Mouse (Mus musculus): ENCODE measurements around the gene Gys2.
"Not testable (repeated sequence)": the region's sequence is repeated elsewhere in the genome, so short reads cannot be mapped to it uniquely, and the experiment has no call there.

Gene Gys2

DNA sequence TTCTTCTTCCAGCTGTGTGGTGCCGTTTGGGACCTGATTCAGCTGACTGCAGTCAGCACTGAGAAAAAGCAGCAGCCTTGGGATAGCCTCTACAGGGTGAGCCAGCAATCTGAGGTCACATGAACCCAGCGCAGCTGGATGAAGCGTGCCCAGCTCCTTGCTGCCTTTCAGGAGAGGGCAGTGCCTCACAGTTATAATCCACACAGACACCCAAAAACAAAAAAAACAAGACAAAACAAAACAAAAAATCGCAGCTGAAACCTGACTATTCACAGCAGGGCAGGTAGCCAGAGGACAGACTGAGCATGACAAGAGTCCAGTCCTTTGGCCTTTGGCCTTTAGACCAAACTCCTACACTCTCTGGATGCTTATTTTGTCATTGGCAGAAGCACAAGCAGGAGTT, at the start of gene Gys2:
TSS of gene Gys2 (minus strand) at position 309 of the 403 bp plus-strand sequence.
- no peak for DNase-seq (ENCODE audit: low spot score in 2 of 2)

- DNase-seq (ENCODE audit: low spot score in 2 of 2), result no peak
Measured at GRCm38 (mm10) chr6:142521591-142522110, 48.7 kb upstream of the Gys2 start.

- no peak for DNase-seq (ENCODE audit: low spot score in 2 of 2)
Measured at GRCm38 (mm10) chr6:142519110-142519509, 46.2 kb upstream of the Gys2 start.

DNA sequence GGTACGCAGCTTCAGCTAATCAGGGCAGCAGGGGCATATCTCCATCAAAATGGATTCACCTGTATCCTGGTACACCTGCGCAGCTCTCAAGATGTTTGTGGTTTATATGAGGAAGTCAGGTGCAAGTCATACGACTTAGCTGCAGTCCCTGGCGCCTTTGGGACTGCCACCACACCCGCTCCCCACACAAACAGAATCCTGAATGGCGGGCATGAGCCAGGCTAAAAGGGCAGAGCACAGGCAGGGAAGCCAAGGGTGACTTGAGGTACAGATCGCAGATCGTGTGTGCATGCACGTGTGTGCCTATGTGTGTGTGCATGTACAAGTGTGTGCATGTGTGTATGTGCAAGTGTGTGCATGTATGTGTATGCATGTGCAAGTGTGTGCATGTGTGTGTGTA, 42.5 kb upstream of the Gys2 start:
- DNase-seq (ENCODE audit: low spot score in 2 of 2), result not testable (repeated sequence)

DNA sequence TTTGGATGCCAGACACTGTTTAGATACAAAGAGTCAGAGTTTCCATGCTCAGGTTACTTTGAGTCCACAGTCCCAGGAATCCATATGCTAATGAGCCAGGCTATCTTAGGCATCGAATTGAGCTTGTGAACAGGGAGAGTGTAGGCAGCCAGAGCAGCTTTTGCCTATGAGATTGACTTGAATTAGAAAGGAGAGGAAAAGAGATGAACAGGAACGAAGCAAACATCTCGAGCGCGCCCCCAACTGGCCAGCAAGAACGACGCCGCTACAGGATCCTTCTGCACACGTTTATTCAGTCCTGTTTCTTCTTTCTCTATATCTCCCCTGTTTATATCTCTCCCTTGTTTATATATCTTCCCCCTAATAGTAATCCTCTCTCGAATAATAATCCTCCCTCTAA, 42.0 kb upstream of the Gys2 start:
- peak; percentile 69 to 71 for DNase-seq (ENCODE audit: low spot score in 2 of 2)

DNA sequence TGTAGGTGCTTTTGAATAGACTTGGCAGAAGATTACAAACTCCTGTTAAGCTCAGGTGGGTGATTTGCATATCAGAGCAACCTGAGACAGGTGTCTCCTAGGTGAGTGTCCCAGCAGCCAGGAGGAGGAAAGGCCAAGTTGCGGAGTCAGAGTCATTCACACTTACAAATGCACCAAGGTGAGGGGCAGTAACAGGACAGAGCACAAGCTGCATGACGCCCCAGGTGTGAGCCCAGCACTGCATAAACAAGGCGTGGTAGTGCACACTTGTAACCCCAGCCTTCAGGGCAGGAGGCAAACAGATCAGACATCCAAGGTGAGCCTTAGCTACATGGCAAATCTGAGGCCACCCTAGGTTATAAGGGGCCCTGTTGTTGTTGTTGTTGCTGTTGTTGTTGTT, 40.0 kb upstream of the Gys2 start:
- no peak for DNase-seq (ENCODE audit: low spot score in 2 of 2)

DNA sequence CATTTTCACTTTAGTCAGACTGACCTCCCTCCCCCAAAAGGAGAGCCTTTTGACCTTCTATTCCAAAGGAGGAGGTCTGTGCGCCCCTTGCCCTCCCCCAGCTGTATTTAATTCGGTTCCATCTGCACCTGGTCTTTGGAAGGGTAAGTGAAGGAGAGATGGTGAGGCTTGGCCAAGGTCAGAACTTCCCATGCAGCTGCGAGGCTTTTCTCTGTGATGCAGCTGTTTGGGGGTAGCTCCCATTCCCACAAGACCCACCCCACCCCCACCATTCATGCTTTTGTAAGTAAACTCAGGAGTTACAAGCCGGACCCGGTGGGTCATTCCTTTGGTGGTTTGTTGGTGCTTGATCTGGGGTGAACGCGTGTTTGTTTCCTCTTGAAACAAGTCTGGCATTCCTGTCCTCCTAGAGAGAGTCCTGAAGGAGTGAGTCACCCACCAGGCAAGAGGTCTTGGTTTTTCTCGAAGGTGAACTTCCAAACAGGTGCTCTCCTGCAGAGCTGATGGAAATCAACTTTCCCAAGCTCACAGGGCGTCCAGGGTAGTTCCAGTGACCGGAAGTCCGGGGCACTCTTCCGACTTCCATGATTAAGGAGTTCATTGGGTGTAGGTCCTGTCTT, 38.7 kb upstream of the Gys2 start:
- no peak for DNase-seq (ENCODE audit: low spot score in 2 of 2)

DNA sequence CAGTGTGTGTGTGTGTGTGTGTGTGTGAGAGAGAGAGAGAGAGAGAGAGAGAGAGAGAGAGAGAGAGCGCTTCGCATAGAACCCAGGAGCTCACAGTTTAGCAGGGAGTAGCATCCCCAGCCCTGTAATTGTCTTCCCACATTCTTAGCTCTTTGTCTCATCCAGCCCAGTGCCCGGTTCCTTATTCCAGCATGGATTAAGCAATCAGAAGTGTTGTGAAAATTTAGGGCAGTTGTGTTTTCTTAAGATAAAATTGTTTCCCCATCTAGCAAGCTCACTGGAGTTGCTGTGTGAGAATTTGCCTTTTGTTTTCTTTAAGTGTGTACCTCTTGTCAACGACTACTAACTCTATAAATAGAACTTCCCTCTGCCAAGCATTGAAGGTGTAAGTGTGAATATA, 35.8 kb upstream of the Gys2 start:
- no peak for DNase-seq (ENCODE audit: low spot score in 2 of 2)

GRCm38 (mm10) chr6:142507785-142508162, 34.9 kb upstream of the Gys2 start, which contains the start of gene Ldhb:
Ldhb (minus strand) TSS chr6:142507957.
- DNase-seq (ENCODE audit: low spot score in 2 of 2), result peak; percentile 93 to 95

- peak; percentile 15 to 23 for DNase-seq (ENCODE audit: low spot score in 2 of 2)
Measured at GRCm38 (mm10) chr6:142507033-142507784, 34.3 kb upstream of the Gys2 start.

- peak in 1 of 2 experiments; percentile 22 for DNase-seq (ENCODE audit: low spot score in 2 of 2)
Measured at GRCm38 (mm10) chr6:142506338-142507032, 33.6 kb upstream of the Gys2 start.

DNA sequence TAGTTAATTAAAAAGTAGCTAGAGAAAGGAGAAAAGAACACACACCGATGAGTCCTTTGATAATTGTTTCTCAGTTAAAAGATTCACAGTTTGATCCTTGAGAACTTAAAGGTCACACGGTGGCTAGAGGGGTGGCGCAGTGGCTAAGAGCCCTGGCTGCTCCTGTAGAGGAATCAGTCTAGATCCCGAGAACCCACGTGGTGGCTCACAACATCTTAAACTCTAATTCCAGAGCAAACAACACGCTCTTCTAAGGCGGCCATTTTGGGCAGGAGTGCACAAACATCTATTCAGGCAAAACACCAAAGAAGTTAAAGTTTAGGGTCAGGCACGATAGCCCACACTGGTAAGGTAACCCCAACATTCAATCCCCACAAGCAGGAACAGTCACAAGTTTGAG, 30.7 kb upstream of the Gys2 start:
- DNase-seq (ENCODE audit: low spot score in 2 of 2), result no peak

DNA sequence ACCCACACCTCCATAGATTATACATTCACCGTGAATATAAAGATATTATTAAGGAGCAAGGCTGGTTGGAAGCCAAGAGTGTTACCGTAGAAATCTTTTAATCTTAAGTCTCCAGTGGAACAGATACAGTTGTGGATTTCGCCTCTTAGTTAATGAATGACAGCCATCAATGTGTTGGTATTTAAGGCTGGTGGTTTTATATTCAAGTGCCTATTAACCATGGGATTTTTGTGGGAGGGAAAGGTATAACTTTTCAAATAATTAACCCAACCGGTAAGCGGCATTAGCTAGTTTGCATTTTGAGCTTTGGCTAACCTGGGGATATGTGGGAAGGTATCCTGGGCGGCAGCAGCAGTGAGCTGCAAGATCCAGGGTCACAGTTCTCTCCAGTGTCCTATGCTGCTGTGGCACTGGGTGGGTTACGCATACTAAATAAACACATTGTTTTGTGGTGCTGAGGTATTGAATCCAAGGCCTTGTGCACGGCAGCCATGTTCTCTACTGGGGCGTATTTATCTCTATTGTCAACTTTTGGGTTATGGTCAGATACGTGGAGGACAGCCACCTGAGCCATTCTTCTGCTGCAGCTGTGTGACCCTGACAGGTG, 29.7 kb upstream of the Gys2 start:
- no peak for DNase-seq (ENCODE audit: low spot score in 2 of 2)

GRCm38 (mm10) chr6:142490114-142490513, 17.2 kb upstream of the Gys2 start:
- DNase-seq (ENCODE audit: low spot score in 2 of 2), result not testable (repeated sequence)

DNA sequence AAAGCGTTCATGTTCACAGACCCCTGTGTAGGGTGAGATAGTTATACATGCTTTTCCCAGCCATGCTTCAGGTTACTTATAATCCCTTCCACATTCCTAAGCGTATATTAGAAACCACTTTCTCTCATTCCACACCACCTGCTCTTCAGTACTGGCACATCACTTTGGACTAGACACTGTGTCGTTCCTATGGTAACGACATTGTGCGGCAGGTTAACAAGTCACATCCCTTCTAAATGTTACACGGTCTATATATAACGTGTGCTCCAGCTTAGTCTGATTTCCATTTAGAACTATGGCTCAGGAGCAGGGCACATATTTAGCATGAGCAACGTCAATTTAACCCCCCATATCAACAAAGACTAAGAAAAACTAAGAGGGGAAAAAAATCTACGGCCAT, 14.7 kb upstream of the Gys2 start:
- no peak for DNase-seq (ENCODE audit: low spot score in 2 of 2)

GRCm38 (mm10) chr6:142485478-142486123, 12.7 kb upstream of the Gys2 start:
- no peak for DNase-seq (ENCODE audit: low spot score in 2 of 2)

- DNase-seq (ENCODE audit: low spot score in 2 of 2), result no peak
Measured at GRCm38 (mm10) chr6:142477239-142477638, 4.3 kb upstream of the Gys2 start.

DNA sequence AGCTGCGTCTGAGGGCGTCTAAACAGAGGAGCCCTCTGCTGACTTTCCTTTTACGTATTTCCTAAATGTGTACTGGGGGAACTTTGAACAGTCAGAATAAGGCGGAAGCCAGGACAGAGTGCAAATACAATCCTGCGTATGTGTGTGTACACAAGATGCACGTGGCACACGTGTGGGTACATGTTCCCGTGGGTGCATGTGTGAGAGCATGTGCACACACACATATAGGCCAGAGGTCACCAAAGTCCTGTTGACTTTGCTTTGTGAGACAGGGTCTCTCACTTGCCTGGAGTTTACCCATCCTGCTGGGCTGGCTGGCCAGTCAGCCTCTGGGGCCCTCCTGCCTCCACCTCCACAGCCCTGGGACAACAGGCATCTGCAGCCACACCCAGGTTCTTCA, 1.8 kb downstream of the Gys2 start:
- DNase-seq (ENCODE audit: low spot score in 2 of 2), result no peak

GRCm38 (mm10) chr6:142469602-142470001, 3.3 kb downstream of the Gys2 start:
- no peak for DNase-seq (ENCODE audit: low spot score in 2 of 2)

DNA sequence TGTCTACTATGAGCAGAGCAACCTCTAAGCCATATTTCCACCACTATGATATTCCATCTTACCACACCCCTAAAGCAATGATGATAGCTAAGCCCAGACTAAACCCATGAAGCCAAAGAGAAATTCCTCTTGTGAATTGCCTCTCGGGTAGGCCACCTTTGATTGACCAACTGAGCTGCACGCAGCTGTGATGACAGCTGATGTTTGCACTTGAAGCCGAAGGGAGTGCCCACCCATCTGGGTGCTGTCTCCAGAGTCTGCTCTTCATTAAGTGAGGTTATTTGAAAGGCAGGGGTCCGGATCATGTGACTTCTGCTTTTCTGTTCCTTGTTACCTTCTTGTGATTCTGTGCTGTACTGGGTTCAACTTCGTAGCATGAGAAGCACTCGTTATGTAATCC, 10.7 kb downstream of the Gys2 start:
- DNase-seq (ENCODE audit: low spot score in 2 of 2), result no peak

DNA sequence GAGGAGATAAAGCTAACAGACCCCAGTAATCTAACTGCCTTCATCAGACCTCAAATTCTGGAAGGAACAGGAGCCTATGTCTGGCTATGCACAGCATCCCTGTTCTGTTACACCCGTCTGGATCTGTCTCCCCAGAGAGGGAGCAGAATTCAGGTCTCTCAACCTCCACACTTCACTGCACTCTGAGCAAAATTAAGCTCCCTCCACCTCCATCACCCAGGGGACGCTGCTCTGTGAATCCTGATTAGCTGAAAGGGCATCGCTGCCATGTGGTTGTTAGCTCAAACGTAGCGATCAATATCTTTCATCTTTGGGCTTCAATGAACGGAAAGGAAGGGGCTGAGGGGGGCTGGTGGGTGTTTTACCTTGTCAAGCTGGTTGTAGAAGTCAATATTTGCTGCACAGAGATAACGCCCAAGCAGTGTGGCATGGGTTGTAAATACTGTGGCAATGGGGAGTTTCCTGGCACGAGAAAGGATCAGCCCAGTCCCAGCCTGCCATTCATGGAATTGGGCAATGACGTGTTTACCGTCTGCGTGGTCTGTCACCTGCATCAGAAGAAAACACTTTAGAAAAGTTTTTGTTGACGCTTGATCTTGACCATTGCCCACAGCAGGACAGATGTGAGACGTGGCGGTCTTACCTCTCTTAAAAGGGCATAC, 13.8 kb downstream of the Gys2 start:
- DNase-seq (ENCODE audit: low spot score in 2 of 2), result no peak

Measured in right cerebral cortex, postnatal 36 days (tissue).